Mouse (Mus musculus) NIH3T3 (cell line): ENCODE measurements around the gene Col4a2.

Experiments
- DNase-seq: peaks from one replicate; pipeline ENCODE4 v3.0.0-alpha.2; 2012; ENCODE audit warnings: low read depth

The Col4a2 gene

GRCm38 (mm10) chr8:11323681-11324080, 11.1 kb downstream of the Col4a2 start:
- DNase-seq: peak; percentile 40

- peak; percentile 17 for DNase-seq
Measured at GRCm38 (mm10) chr8:11324801-11325395, 12.3 kb downstream of the Col4a2 start.

GRCm38 (mm10) chr8:11327298-11327697, 14.7 kb downstream of the Col4a2 start:
- DNase-seq: peak; percentile 66

GRCm38 (mm10) chr8:11327722-11328417, 15.3 kb downstream of the Col4a2 start:
- DNase-seq: peak; percentile 59

- DNase-seq: no peak
Measured at GRCm38 (mm10) chr8:11331561-11331960, 19.0 kb downstream of the Col4a2 start.

GRCm38 (mm10) chr8:11333746-11334145, 21.1 kb downstream of the Col4a2 start:
- peak; percentile 67 for DNase-seq

GRCm38 (mm10) chr8:11334493-11334892, 21.9 kb downstream of the Col4a2 start:
- DNase-seq: no peak

- peak; percentile 50 for DNase-seq
Measured at GRCm38 (mm10) chr8:11335238-11335637, 22.6 kb downstream of the Col4a2 start.

GRCm38 (mm10) chr8:11336346-11336745, 23.7 kb downstream of the Col4a2 start:
- no peak for DNase-seq

GRCm38 (mm10) chr8:11337642-11338041, 25.0 kb downstream of the Col4a2 start:
- no peak for DNase-seq

GRCm38 (mm10) chr8:11338507-11338906, 25.9 kb downstream of the Col4a2 start:
- no peak for DNase-seq

GRCm38 (mm10) chr8:11340310-11341110, 27.9 kb downstream of the Col4a2 start:
- DNase-seq: peak; percentile 37

GRCm38 (mm10) chr8:11341111-11341566, 28.5 kb downstream of the Col4a2 start:
- no peak for DNase-seq

GRCm38 (mm10) chr8:11344459-11344858, 31.9 kb downstream of the Col4a2 start:
- no peak for DNase-seq

GRCm38 (mm10) chr8:11346225-11346624, 33.6 kb downstream of the Col4a2 start:
- no peak for DNase-seq

GRCm38 (mm10) chr8:11347699-11348098, 35.1 kb downstream of the Col4a2 start:
- no peak for DNase-seq

- DNase-seq: no peak
Measured at GRCm38 (mm10) chr8:11348622-11349021, 36.0 kb downstream of the Col4a2 start.

GRCm38 (mm10) chr8:11351355-11351754, 38.8 kb downstream of the Col4a2 start:
- DNase-seq: no peak

GRCm38 (mm10) chr8:11352514-11352913, 39.9 kb downstream of the Col4a2 start:
- DNase-seq: peak; percentile 28

- DNase-seq: no peak
Measured at GRCm38 (mm10) chr8:11354800-11355451, 42.3 kb downstream of the Col4a2 start.

GRCm38 (mm10) chr8:11355900-11356299, 43.3 kb downstream of the Col4a2 start:
- DNase-seq: no peak

- no peak for DNase-seq
Measured at GRCm38 (mm10) chr8:11356776-11357175, 44.2 kb downstream of the Col4a2 start.
